Mouse (Mus musculus): ENCODE results near the gene Mpo.

- TF ChIP-seq CTCF (IDR thresholded peaks at IDR 0.05; ENCODE audit: low read depth) (no peak), EP300 (IDR thresholded peaks at IDR 0.05; ENCODE audit: low read depth) (no peak)
Measured at GRCm38 (mm10) chr11:87778100-87778765, 15.1 kb upstream of the Mpo start.
